Mouse (Mus musculus) spleen, embryonic (tissue): ENCODE data around the gene Myh8.

ENCODE experiments used
- CTCF ChIA-PET: fragments of 350-600 bp; sonication (Branson Sonifier 250); formaldehyde crosslinking; loops from one replicate; lab custom pipeline; 2022; lab: Charles Lee

The Myh8 gene

GRCm38 (mm10) chr11:67276601-67277174, at the start of gene Myh8:
Gene Myh8, plus strand, starts transcription at chr11:67277124.
- CTCF ChIA-PET, result no interaction called here

- CTCF ChIA-PET, result no interaction called here
Observed at GRCm38 (mm10) chr11:67228731-67229130, 48.2 kb upstream of the Myh8 start.

- CTCF ChIA-PET, result no interaction called here
Observed at GRCm38 (mm10) chr11:67229166-67229565, 47.8 kb upstream of the Myh8 start.

GRCm38 (mm10) chr11:67229946-67230345, 47.0 kb upstream of the Myh8 start:
- CTCF ChIA-PET, result no interaction called here

- CTCF ChIA-PET, result no interaction called here
Observed at GRCm38 (mm10) chr11:67235639-67236358, 41.1 kb upstream of the Myh8 start.

- CTCF ChIA-PET, result no interaction called here
Observed at GRCm38 (mm10) chr11:67236799-67237198, 40.1 kb upstream of the Myh8 start.

GRCm38 (mm10) chr11:67237481-67238079, 39.3 kb upstream of the Myh8 start, which contains the start of gene Myh4:
Gene Myh4, plus strand, starts transcription at chr11:67238029.
- CTCF ChIA-PET, result interaction anchor here (0.7 kb wide), 1 partner anchor 127 kb away, joined by 3 read pairs; no protein-coding TSS in a partner anchor

- CTCF ChIA-PET, result no interaction called here
Observed at GRCm38 (mm10) chr11:67241051-67241450, 35.9 kb upstream of the Myh8 start.

- CTCF ChIA-PET, result no interaction called here
Observed at GRCm38 (mm10) chr11:67253691-67254090, 23.2 kb upstream of the Myh8 start.

GRCm38 (mm10) chr11:67257048-67257447, 19.9 kb upstream of the Myh8 start:
- CTCF ChIA-PET, result no interaction called here

- CTCF ChIA-PET, result no interaction called here
Observed at GRCm38 (mm10) chr11:67260956-67261355, 16.0 kb upstream of the Myh8 start.

- CTCF ChIA-PET, result no interaction called here
Observed at GRCm38 (mm10) chr11:67293440-67293839, 16.5 kb downstream of the Myh8 start.

GRCm38 (mm10) chr11:67313733-67314452, 37.0 kb downstream of the Myh8 start:
- CTCF ChIA-PET, result no interaction called here

- CTCF ChIA-PET, result no interaction called here
Observed at GRCm38 (mm10) chr11:67321358-67321757, 44.4 kb downstream of the Myh8 start, which contains the start of gene Myh13. Gene Myh13, plus strand, starts transcription at chr11:67321658.

- CTCF ChIA-PET, result no interaction called here
Observed at GRCm38 (mm10) chr11:67326536-67326935, 49.6 kb downstream of the Myh8 start.

GRCm38 (mm10) chr11:67344556-67344955, 67.6 kb downstream of the Myh8 start:
- CTCF ChIA-PET, result no interaction called here

- CTCF ChIA-PET, result no interaction called here
Observed at GRCm38 (mm10) chr11:67345186-67345855, 68.4 kb downstream of the Myh8 start.

- CTCF ChIA-PET, result no interaction called here
Observed at GRCm38 (mm10) chr11:67345856-67346236, 68.9 kb downstream of the Myh8 start.

- CTCF ChIA-PET, result no interaction called here
Observed at GRCm38 (mm10) chr11:67350153-67350768, 73.3 kb downstream of the Myh8 start.

- CTCF ChIA-PET, result no interaction called here
Observed at GRCm38 (mm10) chr11:67353011-67353410, 76.1 kb downstream of the Myh8 start.

- CTCF ChIA-PET, result no interaction called here
Observed at GRCm38 (mm10) chr11:67358031-67358430, 81.1 kb downstream of the Myh8 start.
